Mouse (Mus musculus): ENCODE data around the gene Ccdc12. TPM values are rescaled to one million over a fixed set of nuclear protein-coding genes. Genes with fewer than 3 reads are reported as not detected.

Gene Ccdc12
- total and polyA plus RNA-seq, 3 experiments, result 85.2 to 104 (median 97.8) TPM

DNA sequence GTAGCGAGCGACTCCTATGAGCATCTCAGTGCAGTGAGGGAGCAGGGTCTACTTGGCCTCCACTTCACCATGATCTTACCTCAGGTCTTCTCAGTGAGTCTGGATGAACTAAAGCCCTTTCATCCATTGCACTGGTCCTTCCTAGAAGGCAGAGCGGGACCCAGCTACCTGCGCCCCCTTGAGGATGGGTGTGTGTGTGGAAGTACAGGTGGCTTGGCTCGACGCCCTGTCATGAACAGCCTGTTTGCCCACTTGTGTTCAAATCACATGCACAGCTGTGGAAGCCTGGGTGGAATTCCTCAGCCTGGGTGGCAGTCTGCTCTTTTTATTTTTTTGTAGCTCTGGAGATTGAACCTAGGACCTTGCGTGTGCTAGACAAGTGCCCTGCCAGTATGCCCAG lies 36.1 kb upstream of the Ccdc12 start:
- Histone ChIP-seq H3K27ac (ENCODE audit: insufficient read depth, low read depth) (no peak overlapping the region), H3K9ac (ENCODE audit: insufficient read depth, low read depth) (no peak overlapping the region), H3K4me1 (ENCODE audit: control insufficient read depth in 1 of 2, insufficient read depth in 2 of 2) (peaks cover 2 to 17% of the 10 kb centered on the region in 2 experiments; a peak in 2 of 4 replicates), H3K9me3 (replicated peaks; ENCODE audit: low read length) (no peaks in the 10 kb centered on the region), H3K4me3 (replicated peaks in 1 of 3; ENCODE audit: low read depth in 2 of 3, low read length in 2 of 3, poor library complexity in 1 of 3) (no peak overlapping the region), H3K4me2 (ENCODE audit: insufficient read depth, low read depth, poor library complexity, severe bottlenecking) (no peak overlapping the region), H3K27me3 (replicated peaks) (no peaks in the 10 kb centered on the region), H3K79me2 (replicated peaks; ENCODE audit: control insufficient read depth, extremely low read depth, insufficient read depth, poor library complexity, severe bottlenecking) (no peaks in the 10 kb centered on the region), H3K36me3 (replicated peaks in 1 of 2; ENCODE audit: control insufficient read depth in 1 of 2, insufficient read depth in 1 of 2, low read length in 1 of 2) (peaks cover 54 to 78% of the 10 kb centered on the region in 2 experiments)
- DNase-seq (ENCODE audit: extremely low read depth), result peak; percentile 35
- dilution Hi-C loops (cut with MboI; ENCODE audit: extremely low pct_ligation_motif_present, extremely low pct_unique_long_range_greater_than_20kb, low sequenced_read_pairs), result no loop called here
- in situ Hi-C loops (cut with MboI; ENCODE audit: low pct_ligation_motif_present, low pct_unique_long_range_greater_than_20kb, low sequenced_read_pairs), result loop anchor here (5.0 kb wide), 1 partner anchor 208 kb away; no protein-coding TSS in a partner anchor
- TF ChIP-seq IRF4 (IDR thresholded peaks at IDR 0.05; ENCODE audit: low read depth, low read length) (no peak), SMC3 (IDR thresholded peaks at IDR 0.05; ENCODE audit: low read depth, low read length) (peak; percentile 42), HCFC1 (IDR thresholded peaks at IDR 0.05; ENCODE audit: low read depth, low read length) (no peak), USF1 (IDR thresholded peaks at IDR 0.05; ENCODE audit: low read depth, low read length) (no peak), UBTF (IDR thresholded peaks at IDR 0.05; ENCODE audit: low read depth, low read length) (no peak), MAFK (IDR thresholded peaks at IDR 0.05; ENCODE audit: insufficient replicate concordance, low read length) (no peak), MXI1 (IDR thresholded peaks at IDR 0.05; ENCODE audit: low read depth, low read length) (no peak), TBP (conservative IDR thresholded peaks at IDR 0.05; ENCODE audit: low read depth, low read length) (no peak), MAX (IDR thresholded peaks at IDR 0.05; ENCODE audit: low read length) (no peak), PAX5 (IDR thresholded peaks at IDR 0.05; ENCODE audit: low read length) (no peak), EP300 (IDR thresholded peaks at IDR 0.05; ENCODE audit: low read length) (no peak), TCF12 (IDR thresholded peaks at IDR 0.05; ENCODE audit: low read depth, low read length) (no peak), KAT2A (IDR thresholded peaks at IDR 0.05; ENCODE audit: insufficient replicate concordance, low read length) (no peak), SIN3A (IDR thresholded peaks at IDR 0.05; ENCODE audit: low read length) (no peak), JUND (conservative IDR thresholded peaks at IDR 0.05; ENCODE audit: low read depth, low read length) (no peak), JUN (IDR thresholded peaks at IDR 0.05; ENCODE audit: insufficient read depth, low read depth, low read length) (no peak), NELFE (IDR thresholded peaks at IDR 0.05; ENCODE audit: low read depth, low read length) (no peak), E2F4 (IDR thresholded peaks at IDR 0.05; ENCODE audit: insufficient replicate concordance, low read depth, low read length) (no peak), ZKSCAN1 (IDR thresholded peaks at IDR 0.05; ENCODE audit: borderline replicate concordance, low read depth, low read length) (no peak), POLR2AphosphoS2 (IDR thresholded peaks at IDR 0.05; ENCODE audit: low read depth, low read length) (no peak), CHD2 (IDR thresholded peaks at IDR 0.05; ENCODE audit: low read length) (no peak), RAD21 (IDR thresholded peaks at IDR 0.05; ENCODE audit: low read depth, low read length) (peak; percentile 10), ZMIZ1 (IDR thresholded peaks at IDR 0.05; ENCODE audit: low read depth, low read length) (no peak), MAZ (IDR thresholded peaks at IDR 0.05; ENCODE audit: low read depth, low read length) (no peak), GABPA (IDR thresholded peaks at IDR 0.05; ENCODE audit: insufficient replicate concordance, low read depth, low read length) (no peak), CTCF (conservative IDR thresholded peaks at IDR 0.05 in 1 of 2, IDR thresholded peaks at IDR 0.05 in 1 of 2; ENCODE audit: low read depth in 2 of 2, low read length in 2 of 2) (peak; percentile 30 to 57)

Data from CH12.LX (cell line).